Mouse (Mus musculus): ENCODE measurements at regions not wholly inside any gene's neighbourhood (a gene's known extent, or its start where the extent isn't known, plus 50 kb on each side); places are given as distances from the start of the nearest gene placed in this dataset.
"Not testable (repeated sequence)": the region's sequence is repeated elsewhere in the genome, so short reads cannot be mapped to it uniquely, and the experiment has no call there.

DNA sequence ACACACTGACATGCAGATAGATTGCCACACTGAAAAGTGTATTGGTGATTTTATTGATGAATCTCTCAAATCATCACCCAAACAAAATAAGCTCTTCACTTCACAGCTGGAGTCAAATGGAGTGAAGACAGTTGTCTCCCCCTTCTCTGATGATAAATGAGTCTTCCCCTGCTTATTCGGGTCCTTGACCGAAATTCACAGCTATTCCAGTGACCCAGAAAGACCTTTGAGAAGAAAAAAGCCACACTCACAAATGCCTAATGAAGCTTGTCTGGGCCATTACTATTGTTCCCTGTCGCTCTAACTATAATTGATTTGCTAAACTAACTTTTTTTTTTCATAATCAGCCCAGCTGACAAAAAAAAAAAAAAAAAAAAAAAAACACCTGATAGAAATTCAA, 154.8 kb downstream of the Mat2b start:
- DNase-seq (ENCODE audit: low spot score): no peak
- no peaks in the 10 kb centered on the region for H3K27me3 ChIP-seq (ENCODE audit: insufficient read depth, low read length)
- no peak for ATAC-seq (ENCODE audit: extremely low read depth, insufficient number of reproducible peaks, low FRiP score, poor library complexity, severe bottlenecking)
- no peak for TF ChIP-seq CTCF (IDR thresholded peaks at IDR 0.05; ENCODE audit: low read depth, low read length)
- TF ChIP-seq POLR2AphosphoS5 (IDR thresholded peaks at IDR 0.05; ENCODE audit: insufficient replicate concordance, low read depth, low read length): no peak
- TF ChIP-seq GATA1 (IDR thresholded peaks at IDR 0.05; ENCODE audit: borderline replicate concordance, low read length): no peak
- no peaks in the 10 kb centered on the region for H3K9me3 ChIP-seq (replicated peaks)
- H3K36me3 ChIP-seq (replicated peaks): no peaks in the 10 kb centered on the region
- no peak overlapping the region for H3K4me3 ChIP-seq (ENCODE audit: low read depth, low read length)
- no peaks in the 10 kb centered on the region for H3K4me1 ChIP-seq (ENCODE audit: insufficient read depth, low read depth, low read length)

DNA sequence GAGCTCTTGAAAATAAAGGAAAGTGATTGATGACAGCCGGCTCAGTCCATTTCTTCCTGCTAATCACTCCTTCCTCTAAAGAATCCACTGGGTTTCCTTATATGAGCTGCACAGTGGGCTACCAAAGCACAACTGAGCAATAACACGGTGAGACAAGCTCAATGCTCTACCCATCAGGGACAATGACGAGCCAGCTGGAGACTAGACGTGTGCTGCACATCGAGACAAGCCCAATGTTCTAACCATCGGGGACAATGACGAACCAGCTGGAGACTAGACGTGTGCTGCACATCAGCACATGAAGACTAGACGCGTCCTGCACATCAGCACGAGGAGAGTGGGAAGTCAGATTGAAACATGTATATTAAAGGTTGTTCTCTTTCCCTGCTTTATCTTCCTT, 155.2 kb downstream of the Mat2b start:
- TF ChIP-seq TAL1 (conservative IDR thresholded peaks at IDR 0.05; ENCODE audit: low read depth, low read length) (no peak), CTCF (IDR thresholded peaks at IDR 0.05; ENCODE audit: low read depth, low read length) (no peak), GATA2 (IDR thresholded peaks at IDR 0.05; ENCODE audit: borderline replicate concordance, low read depth, low read length) (no peak), POLR2AphosphoS5 (IDR thresholded peaks at IDR 0.05; ENCODE audit: insufficient replicate concordance, low read depth, low read length) (no peak), GATA1 (IDR thresholded peaks at IDR 0.05; ENCODE audit: borderline replicate concordance, low read length) (no peak)
- Histone ChIP-seq H3K27me3 (ENCODE audit: insufficient read depth, low read length) (no peaks in the 10 kb centered on the region), H3K36me3 (replicated peaks) (no peaks in the 10 kb centered on the region), H3K9me3 (replicated peaks) (no peaks in the 10 kb centered on the region), H3K4me1 (ENCODE audit: insufficient read depth, low read depth, low read length) (no peaks in the 10 kb centered on the region), H3K4me3 (ENCODE audit: low read depth, low read length) (no peak overlapping the region)
- no peak for DNase-seq (ENCODE audit: low spot score)
- no peak for ATAC-seq (ENCODE audit: extremely low read depth, insufficient number of reproducible peaks, low FRiP score, poor library complexity, severe bottlenecking)

GRCm38 (mm10) chr11:40536236-40536765, 158.7 kb downstream of the Mat2b start:
- no peaks in the 10 kb centered on the region for H3K4me1 ChIP-seq (ENCODE audit: insufficient read depth, low read depth, low read length)
- DNase-seq (ENCODE audit: low spot score) (no peak), ATAC-seq (ENCODE audit: extremely low read depth, insufficient number of reproducible peaks, low FRiP score, poor library complexity, severe bottlenecking) (no peak)
- no peak for TF ChIP-seq GATA2 (IDR thresholded peaks at IDR 0.05; ENCODE audit: borderline replicate concordance, low read depth, low read length)
- TF ChIP-seq TAL1 (conservative IDR thresholded peaks at IDR 0.05; ENCODE audit: low read depth, low read length): no peak
- no peak for TF ChIP-seq GATA1 (IDR thresholded peaks at IDR 0.05; ENCODE audit: borderline replicate concordance, low read length)
- no peak overlapping the region for H3K4me3 ChIP-seq (ENCODE audit: low read depth, low read length)
- H3K36me3 ChIP-seq (replicated peaks): no peaks in the 10 kb centered on the region
- no peaks in the 10 kb centered on the region for H3K9me3 ChIP-seq (replicated peaks)
- no peaks in the 10 kb centered on the region for H3K27me3 ChIP-seq (ENCODE audit: insufficient read depth, low read length)

DNA sequence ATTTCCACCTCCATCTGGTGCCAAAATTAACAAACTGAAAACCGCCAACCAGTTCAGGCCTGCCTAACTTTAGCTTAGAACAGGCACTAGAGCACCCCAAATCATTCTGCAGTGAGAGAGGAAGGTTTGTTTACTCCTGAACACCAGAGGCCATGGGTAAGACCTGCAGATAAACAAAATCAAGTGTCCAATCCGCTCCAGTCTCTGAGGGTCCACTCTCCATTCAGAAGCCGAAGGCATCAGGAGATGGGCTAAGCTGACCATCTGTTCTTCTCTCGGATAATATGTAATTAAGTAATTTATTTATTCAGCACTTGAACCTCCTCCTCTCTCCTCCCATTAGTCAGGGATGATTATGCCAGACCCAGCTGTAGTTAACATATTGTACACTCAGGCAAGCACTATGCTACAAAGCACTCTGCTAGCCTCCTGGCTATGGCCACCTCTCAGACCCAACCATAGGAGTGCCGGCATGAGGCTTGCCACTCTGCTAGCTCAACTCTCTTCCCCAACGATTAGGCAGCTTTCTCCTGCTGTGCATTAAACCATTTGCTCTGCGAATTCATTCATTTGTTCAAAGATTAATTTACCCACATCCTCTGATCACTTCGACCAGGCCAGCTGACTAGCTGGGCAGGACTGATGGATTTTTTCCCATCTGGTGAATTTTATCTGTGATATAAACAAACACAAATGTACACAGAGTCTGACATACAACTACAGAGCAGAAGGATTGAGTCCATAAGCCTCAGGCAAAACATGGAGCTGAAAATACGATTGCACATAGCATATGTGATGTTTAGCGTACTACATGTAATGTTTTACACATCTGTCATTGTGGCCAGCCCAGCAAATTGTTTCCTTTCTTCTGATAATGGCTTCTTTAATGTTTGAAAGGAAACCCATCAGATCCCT, 184.4 kb downstream of the Mat2b start:
- H3K27me3 ChIP-seq (ENCODE audit: insufficient read depth, low read length): 0 out of 2 replicates have a peak, but pooled peaks cover 3% of the 10 kb centered on the region
- DNase-seq (ENCODE audit: low spot score): no peak
- TF ChIP-seq GATA2 (IDR thresholded peaks at IDR 0.05; ENCODE audit: borderline replicate concordance, low read depth, low read length) (no peak), TAL1 (conservative IDR thresholded peaks at IDR 0.05; ENCODE audit: low read depth, low read length) (no peak), POLR2AphosphoS5 (IDR thresholded peaks at IDR 0.05; ENCODE audit: insufficient replicate concordance, low read depth, low read length) (no peak), GATA1 (IDR thresholded peaks at IDR 0.05; ENCODE audit: borderline replicate concordance, low read length) (no peak), CTCF (IDR thresholded peaks at IDR 0.05; ENCODE audit: low read depth, low read length) (no peak)

DNA sequence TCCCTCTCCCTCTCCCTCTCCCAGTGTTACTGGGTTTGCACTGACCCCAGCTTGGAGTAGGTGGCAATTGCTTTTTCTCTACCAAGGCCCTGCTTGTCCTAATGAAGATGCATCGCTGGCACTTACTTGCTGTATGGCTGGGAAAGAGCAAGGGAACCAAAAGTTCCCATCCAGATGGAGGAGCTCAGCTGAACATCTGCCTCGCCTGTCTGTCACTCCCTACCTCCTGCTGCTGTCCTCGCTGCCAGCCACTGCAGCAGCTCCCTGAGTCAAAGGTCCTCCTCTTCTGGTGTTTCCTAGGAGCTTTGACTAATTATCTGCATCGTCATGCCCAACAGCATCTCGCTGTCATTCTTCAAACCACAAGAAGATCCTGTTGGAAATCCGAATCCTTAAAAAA, 203.4 kb downstream of the Mat2b start:
- Histone ChIP-seq H3K9me3 (replicated peaks) (no peaks in the 10 kb centered on the region), H3K4me3 (ENCODE audit: low read depth, low read length) (no peak overlapping the region), H3K27me3 (ENCODE audit: insufficient read depth, low read length) (peaks cover 2% of the 10 kb centered on the region; the same call in 1 of the 2 replicates), H3K36me3 (replicated peaks) (no peaks in the 10 kb centered on the region), H3K4me1 (ENCODE audit: insufficient read depth, low read depth, low read length) (no peaks in the 10 kb centered on the region)
- TF ChIP-seq TAL1 (conservative IDR thresholded peaks at IDR 0.05; ENCODE audit: low read depth, low read length) (no peak), POLR2AphosphoS5 (IDR thresholded peaks at IDR 0.05; ENCODE audit: insufficient replicate concordance, low read depth, low read length) (no peak), CTCF (IDR thresholded peaks at IDR 0.05; ENCODE audit: low read depth, low read length) (no peak), GATA1 (IDR thresholded peaks at IDR 0.05; ENCODE audit: borderline replicate concordance, low read length) (no peak), GATA2 (IDR thresholded peaks at IDR 0.05; ENCODE audit: borderline replicate concordance, low read depth, low read length) (no peak)
- ATAC-seq (ENCODE audit: extremely low read depth, insufficient number of reproducible peaks, low FRiP score, poor library complexity, severe bottlenecking) (no peak), DNase-seq (ENCODE audit: low spot score) (no peak)

More for the DNA sequence above, 184.4 kb downstream of the Mat2b start:
- H3K9me3 ChIP-seq (replicated peaks): no peaks in the 10 kb centered on the region
- no peak for ATAC-seq (ENCODE audit: extremely low read depth, insufficient number of reproducible peaks, low FRiP score, poor library complexity, severe bottlenecking)
- no peaks in the 10 kb centered on the region for H3K36me3 ChIP-seq (replicated peaks)
- H3K4me1 ChIP-seq (ENCODE audit: insufficient read depth, low read depth, low read length): no peaks in the 10 kb centered on the region
- H3K4me3 ChIP-seq (ENCODE audit: low read depth, low read length): no peak overlapping the region

DNA sequence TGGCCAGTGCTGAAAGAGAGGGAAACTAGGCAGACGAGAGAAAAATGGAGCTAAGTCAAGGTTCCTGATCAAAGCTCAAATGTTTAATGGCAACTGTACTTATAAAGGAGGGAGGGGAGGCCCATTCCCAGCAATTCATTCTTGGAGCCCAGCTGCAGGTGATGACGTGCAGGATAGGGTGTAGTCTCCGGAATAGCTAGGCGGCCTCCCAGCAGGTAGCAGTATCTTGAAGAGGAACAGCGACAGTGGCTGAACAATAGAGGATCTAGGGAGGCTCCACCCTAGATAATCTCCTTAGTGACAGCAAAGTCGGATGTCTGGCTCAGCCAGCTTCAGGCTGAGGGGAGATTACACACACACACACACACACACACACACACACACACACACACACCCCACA, 216.8 kb downstream of the Mat2b start:
- not testable (repeated sequence) for ATAC-seq (ENCODE audit: extremely low read depth, insufficient number of reproducible peaks, low FRiP score, poor library complexity, severe bottlenecking); H3K9me3 ChIP-seq (replicated peaks); H3K36me3 ChIP-seq (replicated peaks); H3K4me3 ChIP-seq (ENCODE audit: low read depth, low read length); H3K27me3 ChIP-seq (ENCODE audit: insufficient read depth, low read length); H3K4me1 ChIP-seq (ENCODE audit: insufficient read depth, low read depth, low read length); DNase-seq (ENCODE audit: low spot score)
